Mouse (Mus musculus): ENCODE results near the gene Slc26a8.
A peak's percentile ranks its signal among the peaks of the same experiment; 100 is the strongest.
"Not testable (repeated sequence)": the region's sequence is repeated elsewhere in the genome, so short reads cannot be mapped to it uniquely, and the experiment has no call there.

Slc26a8 gene

DNA sequence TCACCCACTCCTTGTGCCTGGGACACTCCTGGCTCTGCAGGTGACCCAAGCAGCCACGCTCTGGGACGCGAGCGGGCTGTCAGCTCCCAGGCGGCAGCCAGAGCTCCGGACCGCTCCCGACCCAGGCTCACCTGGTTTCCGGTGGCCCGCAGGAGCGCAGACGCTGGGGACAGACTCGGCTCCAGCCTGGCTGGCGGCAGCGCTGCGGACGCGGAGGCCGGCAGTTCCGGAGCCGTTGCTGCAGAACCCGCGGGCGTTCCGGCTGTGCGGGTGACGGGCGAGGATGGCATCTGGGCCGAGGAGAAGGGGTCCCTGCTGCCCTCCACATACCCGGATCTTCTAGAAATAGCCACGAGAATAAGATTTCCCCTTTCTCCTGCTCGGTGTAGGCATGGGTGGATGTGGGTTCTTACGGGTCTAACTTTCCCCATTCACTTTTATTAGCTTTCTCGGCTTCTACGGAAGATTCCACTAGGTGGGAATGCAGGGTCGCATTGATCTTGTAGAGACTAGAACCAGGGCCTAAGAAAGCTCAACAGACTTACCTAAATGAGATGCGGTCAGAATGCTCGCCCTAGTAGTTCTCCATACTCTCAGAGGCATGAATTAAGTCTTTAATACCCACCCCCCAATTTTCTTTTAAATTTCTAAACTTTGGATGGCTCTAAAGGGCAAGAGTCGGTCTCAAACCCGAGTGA lies at the start of gene Slc26a8:
Slc26a8 (minus strand) TSS at position 648 of the 698 bp plus-strand sequence.
- peak in 1 of 2 experiments; percentile 21 for DNase-seq (ENCODE audit: low spot score in 2 of 2)

DNA sequence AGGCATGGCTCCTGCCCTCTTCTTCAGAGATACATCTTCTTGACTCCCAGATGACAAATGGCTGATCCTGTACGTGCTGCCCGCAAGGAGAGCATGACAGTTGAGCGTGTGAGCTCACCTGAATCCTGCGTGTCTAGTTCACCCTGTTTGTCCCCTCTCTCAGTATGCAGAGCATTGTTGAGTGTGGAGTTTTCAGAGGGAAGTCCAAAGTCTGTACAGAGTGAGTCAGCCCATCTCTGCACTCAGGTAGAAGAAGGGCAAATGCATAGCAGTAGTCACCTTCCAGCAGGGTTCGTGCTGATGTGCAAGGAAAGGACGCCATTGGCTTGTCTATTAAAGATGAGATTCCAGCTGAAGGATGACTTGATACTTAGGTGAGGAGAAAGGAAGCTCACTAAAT lies 49.2 kb upstream of the Slc26a8 start:
- DNase-seq (ENCODE audit: low spot score in 2 of 2), result no peak

DNA sequence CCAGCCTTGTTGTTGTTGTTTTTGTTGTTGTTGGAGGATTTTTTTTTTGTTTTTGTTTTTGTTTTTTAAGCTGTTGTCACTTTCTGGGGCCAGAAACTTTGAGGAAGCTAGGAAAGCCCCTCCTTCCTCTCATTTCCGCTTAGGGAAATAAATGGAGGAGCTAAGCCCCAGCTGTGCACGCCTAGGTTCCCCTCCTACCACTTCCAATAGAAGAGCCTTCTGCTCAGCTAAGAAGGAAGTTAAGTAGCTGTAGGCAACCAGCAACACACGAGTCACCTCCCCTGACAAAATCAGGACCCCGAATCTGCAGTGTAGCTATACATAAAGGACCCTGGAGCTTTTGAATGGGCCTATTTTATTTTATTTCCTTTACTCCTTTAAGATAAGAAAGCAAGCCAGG lies 47.9 kb upstream of the Slc26a8 start:
- no peak for DNase-seq (ENCODE audit: low spot score in 2 of 2)

GRCm38 (mm10) chr17:28736486-28736885 lies 46.5 kb upstream of the Slc26a8 start:
- DNase-seq (ENCODE audit: low spot score in 2 of 2), result no peak

- no peak for DNase-seq (ENCODE audit: low spot score in 2 of 2)
These were observed 45.5 kb upstream of the Slc26a8 start for GRCm38 (mm10) chr17:28735317-28736105.

DNA sequence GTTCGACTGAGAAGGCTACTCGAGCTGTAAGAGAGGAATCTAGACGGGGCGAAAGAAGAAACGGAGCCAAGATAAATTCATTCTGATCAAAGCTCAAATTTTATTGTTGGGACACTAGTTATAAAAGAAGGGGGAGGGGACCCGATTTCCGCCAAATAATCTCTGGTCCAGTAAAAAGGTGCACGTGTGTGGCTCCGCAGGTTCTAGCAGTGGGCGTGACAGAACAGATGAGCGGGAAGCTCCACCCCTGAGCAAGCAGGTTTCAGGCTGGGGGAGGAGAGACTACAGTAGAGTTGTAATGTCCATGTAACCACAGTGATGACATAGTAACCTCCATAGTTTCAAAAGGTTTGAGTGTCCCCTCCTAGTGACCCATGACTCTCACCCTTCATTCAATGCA lies 37.5 kb upstream of the Slc26a8 start:
- not testable (repeated sequence) for DNase-seq (ENCODE audit: low spot score in 2 of 2)

DNA sequence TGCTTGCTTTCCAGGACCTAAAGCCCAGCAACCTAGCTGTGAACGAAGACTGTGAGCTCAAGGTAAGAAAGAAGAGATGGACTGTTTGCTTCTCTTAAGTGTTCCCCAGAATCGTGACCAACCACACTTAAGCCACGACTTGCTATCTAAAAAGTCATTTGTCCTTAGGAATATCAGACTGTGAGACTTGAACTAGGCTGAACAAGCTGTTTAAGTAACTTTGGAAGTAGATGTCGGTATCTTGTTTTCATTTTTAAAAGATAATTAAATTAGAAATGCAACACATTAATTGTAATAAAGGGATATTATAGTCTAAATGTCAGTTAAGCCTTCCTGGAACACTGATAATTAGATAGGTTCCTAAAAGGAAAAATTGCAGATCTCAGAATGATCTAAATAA lies 35.8 kb upstream of the Slc26a8 start, which contains the start of gene AC170998.1:
AC170998.1 (plus strand) TSS at position 301 of the 400 bp plus-strand sequence.
- no peak for DNase-seq (ENCODE audit: low spot score in 2 of 2)

GRCm38 (mm10) chr17:28717535-28717934 lies 27.5 kb upstream of the Slc26a8 start:
- DNase-seq (ENCODE audit: low spot score in 2 of 2), result no peak

GRCm38 (mm10) chr17:28715832-28716548 lies 26.0 kb upstream of the Slc26a8 start:
- no peak for DNase-seq (ENCODE audit: low spot score in 2 of 2)

DNA sequence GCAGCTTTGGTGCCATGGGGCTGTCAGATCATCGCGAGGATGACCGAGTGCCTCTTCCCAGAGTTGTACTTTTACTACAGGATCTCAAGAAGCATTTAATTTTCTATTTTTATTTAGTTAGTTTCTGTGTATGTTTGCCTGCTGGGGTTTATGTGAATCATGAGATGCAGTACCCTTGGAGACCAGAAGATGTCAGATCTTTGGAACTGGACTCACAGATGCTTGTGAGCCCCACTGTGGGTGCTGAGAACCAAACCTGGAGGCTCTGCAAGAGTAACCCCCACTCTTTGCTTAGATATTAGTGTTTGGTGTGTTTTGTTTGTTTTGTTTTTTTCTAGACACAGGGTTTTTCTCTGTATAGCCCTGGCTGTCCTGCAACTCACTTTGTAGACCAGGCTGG lies 24.0 kb upstream of the Slc26a8 start:
- DNase-seq (ENCODE audit: low spot score in 2 of 2), result no peak

GRCm38 (mm10) chr17:28712305-28712704 lies 22.3 kb upstream of the Slc26a8 start:
- DNase-seq (ENCODE audit: low spot score in 2 of 2), result no peak

DNA sequence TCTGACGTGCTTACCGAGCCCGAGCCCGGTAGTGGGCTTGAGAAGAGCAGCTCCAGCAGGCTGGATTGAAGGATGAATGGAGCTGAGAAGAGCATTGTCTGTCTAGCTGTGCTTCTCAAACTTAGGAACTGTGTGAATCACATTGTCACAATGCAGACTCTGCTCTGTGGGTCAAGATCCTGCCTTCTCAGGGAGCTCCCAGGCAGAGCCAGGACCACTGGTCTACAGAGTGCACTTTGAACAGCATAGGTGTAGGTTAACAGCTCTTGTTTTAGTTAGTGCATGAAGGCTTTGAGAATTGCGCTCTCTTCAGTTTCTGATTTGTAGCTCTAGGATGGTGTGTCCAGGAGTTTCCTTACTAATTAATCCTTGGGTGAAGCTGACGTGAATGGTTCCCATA lies 21.2 kb upstream of the Slc26a8 start:
- DNase-seq (ENCODE audit: low spot score in 2 of 2), result no peak

GRCm38 (mm10) chr17:28710291-28710688 lies 20.3 kb upstream of the Slc26a8 start:
- DNase-seq (ENCODE audit: low spot score in 2 of 2), result no peak

DNA sequence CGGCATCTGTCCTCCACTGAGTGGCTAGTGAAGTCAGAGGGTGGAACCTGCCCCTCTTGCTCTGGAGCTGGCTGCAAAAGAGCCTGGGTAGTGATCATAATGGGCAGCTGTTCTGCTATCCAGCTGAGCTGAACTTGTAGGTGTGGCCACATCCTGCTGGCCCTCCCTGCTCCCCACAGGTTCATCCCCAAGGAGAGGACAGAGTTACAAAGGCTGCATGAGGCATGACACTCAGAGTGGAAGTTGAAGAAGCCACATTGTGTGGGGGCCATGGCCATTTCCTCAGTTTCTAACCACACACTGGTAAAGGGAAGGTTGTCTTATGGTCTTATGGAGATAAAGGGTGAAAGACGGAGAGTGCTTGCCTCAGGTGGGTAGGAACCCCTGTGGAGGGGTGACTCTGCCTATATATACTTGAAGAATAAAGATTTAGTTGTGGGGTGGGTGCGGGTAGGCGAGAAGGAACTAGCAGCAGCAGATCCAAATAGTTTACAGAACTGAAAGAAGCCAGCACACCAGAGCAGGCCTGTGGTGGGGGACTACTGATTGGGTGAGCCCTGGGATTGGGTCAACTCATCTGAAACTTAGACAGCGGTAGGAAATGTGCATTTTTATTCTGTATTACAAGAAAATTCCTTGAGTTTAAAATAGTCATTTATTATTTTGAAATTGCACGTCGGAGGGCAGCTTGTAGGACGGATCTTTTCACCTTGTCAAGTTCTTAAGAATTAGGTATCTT lies 19.7 kb upstream of the Slc26a8 start:
- DNase-seq (ENCODE audit: low spot score in 2 of 2), result no peak

- DNase-seq (ENCODE audit: low spot score in 2 of 2), result no peak
These were observed 19.0 kb upstream of the Slc26a8 start for GRCm38 (mm10) chr17:28708989-28709388.

GRCm38 (mm10) chr17:28707816-28708215 lies 17.8 kb upstream of the Slc26a8 start:
- no peak for DNase-seq (ENCODE audit: low spot score in 2 of 2)

DNA sequence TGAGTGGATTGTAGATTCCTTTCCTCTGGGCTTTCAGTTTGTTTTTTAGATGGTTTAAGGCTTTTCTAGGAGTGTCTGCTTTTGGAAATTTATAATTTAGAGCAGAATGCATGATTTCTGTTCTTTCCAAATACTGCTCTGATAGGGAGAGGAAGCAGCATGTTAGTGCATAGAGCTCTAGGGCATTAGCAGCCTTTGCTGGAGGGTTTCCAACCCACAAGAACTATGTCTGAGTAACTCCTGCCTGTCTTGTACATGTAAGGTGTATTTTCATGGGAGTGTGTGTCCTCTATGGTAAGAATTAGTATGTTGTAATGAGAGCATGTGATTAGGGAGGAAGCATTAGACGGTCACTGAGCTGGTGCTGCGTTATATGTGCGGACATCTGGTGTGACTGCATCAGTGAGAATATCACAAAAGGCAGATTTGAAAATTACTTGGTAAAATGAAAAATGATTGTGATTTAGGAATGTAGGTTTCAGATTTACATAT lies 17.1 kb upstream of the Slc26a8 start:
- no peak for DNase-seq (ENCODE audit: low spot score in 2 of 2)

GRCm38 (mm10) chr17:28706697-28707096 lies 16.7 kb upstream of the Slc26a8 start:
- no peak for DNase-seq (ENCODE audit: low spot score in 2 of 2)

- no peak for DNase-seq (ENCODE audit: low spot score in 2 of 2)
These were observed 12.6 kb upstream of the Slc26a8 start for GRCm38 (mm10) chr17:28702646-28703045.

DNA sequence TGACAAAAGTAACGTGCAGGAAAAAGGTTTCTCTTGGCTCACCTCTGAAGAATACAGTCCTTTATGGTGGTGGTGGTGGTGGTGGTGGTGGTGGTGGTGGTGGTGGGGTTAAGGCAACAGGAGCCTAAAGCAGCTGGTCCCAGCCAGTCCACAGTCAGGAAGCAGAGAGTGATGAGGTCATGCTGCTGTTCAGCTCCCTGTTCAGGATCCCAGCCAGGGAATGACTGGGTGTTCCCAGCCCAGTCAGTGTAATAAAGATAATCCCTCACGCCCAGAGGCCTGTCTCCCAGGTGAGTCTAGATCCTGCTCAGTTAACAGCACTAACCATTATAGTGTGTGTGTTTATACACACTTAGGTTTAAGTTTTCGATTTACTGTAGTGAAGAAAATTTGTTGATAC lies 11.7 kb upstream of the Slc26a8 start:
- DNase-seq (ENCODE audit: low spot score in 2 of 2), result no peak

DNA sequence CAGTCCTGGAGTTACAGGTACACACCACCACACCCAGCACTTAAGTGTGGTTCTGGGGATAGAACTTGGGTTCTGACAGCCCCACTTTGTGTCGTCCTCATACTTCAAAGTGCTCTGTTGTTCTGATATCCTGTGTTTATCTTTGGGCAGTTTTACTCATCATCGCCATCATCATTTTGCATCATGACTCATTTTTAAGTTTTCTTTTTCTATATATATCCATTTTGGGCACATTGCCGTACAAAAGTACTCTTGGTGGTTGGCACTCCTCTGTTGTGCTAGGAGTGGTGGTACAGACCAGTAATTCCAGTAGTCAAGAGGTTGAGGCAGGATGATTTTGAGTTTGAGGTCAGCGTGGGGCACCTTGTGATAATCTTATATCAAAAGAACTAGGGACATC lies 11.1 kb upstream of the Slc26a8 start:
- no peak for DNase-seq (ENCODE audit: low spot score in 2 of 2)

DNA sequence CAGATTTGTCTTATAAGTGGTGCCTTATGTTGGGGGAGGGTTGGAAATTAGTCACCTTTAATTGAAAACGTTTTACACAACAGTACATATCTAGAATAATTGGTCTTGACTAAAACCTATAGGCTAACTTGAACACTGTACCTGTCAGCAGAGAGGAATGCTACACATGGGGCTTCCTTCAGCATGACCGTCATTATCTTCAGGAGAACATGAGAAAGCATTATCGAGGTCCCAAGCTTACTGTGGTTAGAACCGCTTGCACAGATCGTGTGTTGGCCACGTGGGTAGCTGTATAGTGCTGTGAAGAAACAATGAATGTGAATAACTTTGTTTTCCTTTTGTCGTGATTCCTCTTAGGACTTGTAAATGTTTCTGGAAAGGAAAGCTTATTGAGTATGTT lies 9.8 kb upstream of the Slc26a8 start:
- no peak for DNase-seq (ENCODE audit: low spot score in 2 of 2)

All from thymus, postnatal 10 days (tissue).